Mouse (Mus musculus) kidney, embryonic 14.5 days (tissue): Measurements from ENCODE around the gene Dyrk2. TPM values are rescaled to one million over a fixed set of nuclear protein-coding genes. Genes with fewer than 3 reads are reported as not detected.

Experiments
- ATAC-seq: fragments of 200-750 bp; cut with Nextera tagmentation; 2 replicates; pipeline ENCODE4 v1.8.0; 2017; ENCODE audit warnings: moderate number of reproducible peaks, mild to moderate bottlenecking, moderate TSS enrichment, moderate library complexity; ENCODE audit not compliant: low FRiP score, low TSS enrichment
- H3K27ac ChIP-seq: fragments of 300-500 bp; sonication (generic); 2 replicates; pipeline ENCODE4 v1.5.1; 2014; ENCODE audit warnings: low read depth, mild to moderate bottlenecking, low read length, moderate library complexity, mixed read lengths
- H3K27me3 ChIP-seq: fragments of 300-500 bp; sonication (generic); 2 replicates; pipeline ENCODE4 v1.6.1; 2014; ENCODE audit warnings: mild to moderate bottlenecking, low read length; ENCODE audit not compliant: control insufficient read depth, insufficient read depth
- H3K36me3 ChIP-seq: fragments of 300-500 bp; sonication (generic); 2 replicates; pipeline ENCODE4 v1.6.1; 2014; ENCODE audit warnings: low read length, mixed read lengths; ENCODE audit not compliant: control insufficient read depth, insufficient read depth
- H3K4me1 ChIP-seq: fragments of 300-500 bp; sonication (generic); 2 replicates; pipeline ENCODE4 v1.6.1; 2014; ENCODE audit warnings: low read length, mixed read lengths; ENCODE audit not compliant: control insufficient read depth, insufficient read depth
- H3K4me2 ChIP-seq: fragments of 300-500 bp; sonication (generic); replicated peaks from 2 replicates; pipeline ENCODE4 v1.6.1; 2014; ENCODE audit warnings: low read depth, mild to moderate bottlenecking, low read length
- H3K4me3 ChIP-seq: fragments of 300-500 bp; sonication (generic); 2 replicates; pipeline ENCODE4 v1.5.1; 2014; ENCODE audit warnings: mild to moderate bottlenecking, low read length
- H3K9ac ChIP-seq: fragments of 300-500 bp; sonication (generic); 2 replicates; pipeline ENCODE4 v1.6.1; 2014; ENCODE audit warnings: low read depth, mild to moderate bottlenecking, low read length, moderate library complexity
- H3K9me3 ChIP-seq: fragments of 300-500 bp; sonication (generic); 2 replicates; pipeline ENCODE4 v1.6.1; 2016; ENCODE audit warnings: low read length; ENCODE audit not compliant: control insufficient read depth
- WGBS: fragments of 180-500 bp; shearing (Covaris S2); extraction: QIAGEN DNeasy Blood & Tissue Kit; methylation state at CpG from one replicate; pipeline ENCODE4 v1.1.7; 2014; 5-methylcytosine and 5-hydroxymethylcytosine counted together
- polyA plus RNA-seq: library from polyadenylated mRNA; unstranded; fragments of >200 nt; fragmentation: Nextera tagmentation; extraction: Ambion mirVana; gene quantifications from 2 replicates; pipeline ENCODE4 v1.2.1, GENCODE M21; 2014

Gene Dyrk2
- polyA plus RNA-seq, 1 experiment from 2014 or later = 12.3 TPM

DNA sequence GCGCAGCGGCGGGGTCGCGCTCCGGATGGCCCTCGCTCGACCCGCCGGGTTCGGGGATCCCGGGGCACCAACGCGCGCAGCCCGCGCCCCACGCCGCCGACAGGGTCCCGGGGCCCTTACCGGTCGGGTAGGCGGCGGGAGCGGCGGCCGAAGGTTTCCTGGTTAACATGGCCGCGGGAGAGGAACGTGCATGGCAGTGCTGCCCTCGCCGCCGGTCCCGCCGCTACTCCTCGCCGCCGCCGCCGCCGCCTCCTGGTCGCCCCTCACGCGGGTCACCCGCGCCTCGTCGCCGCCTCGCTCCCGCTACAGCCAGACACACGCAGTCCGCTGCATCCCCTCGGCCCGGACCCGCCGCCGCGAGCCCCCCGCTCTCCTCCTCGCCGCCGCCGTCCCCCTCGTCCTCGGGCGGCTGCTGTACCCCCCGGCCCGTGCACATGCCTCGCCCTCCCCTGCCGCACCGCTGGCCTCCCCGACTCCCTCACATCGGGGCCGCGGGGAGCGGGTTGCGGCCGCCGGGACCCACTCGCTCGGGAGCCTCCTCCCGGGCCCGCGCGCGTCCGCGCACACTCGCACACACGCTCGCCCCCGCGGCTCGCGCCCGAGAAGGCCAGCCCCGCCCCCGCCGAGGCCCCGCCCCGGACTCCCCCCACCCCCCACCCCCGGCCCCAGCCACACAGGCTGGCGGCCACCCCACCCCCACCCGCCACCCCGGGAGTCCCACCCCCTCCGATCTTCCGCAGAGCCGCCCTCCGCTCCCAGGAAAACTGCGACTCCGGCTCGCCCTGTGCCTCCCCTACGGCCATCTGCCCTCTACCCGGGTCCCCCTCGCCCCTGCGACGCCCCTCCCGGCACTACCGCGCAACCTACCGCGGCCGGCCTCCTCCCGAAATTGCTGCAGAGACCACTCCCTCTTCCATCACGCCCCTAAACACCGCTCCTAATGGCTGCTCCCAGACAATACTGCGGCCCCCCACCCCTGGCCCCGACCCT is 1.1 kb downstream of the Dyrk2 start:
- Histone ChIP-seq H3K4me1 (peaks cover 19% of the 10 kb centered on the region), H3K9me3 (no peaks in the 10 kb centered on the region), H3K4me3 (peak overlapping the region; percentile 94), H3K4me2 (peak overlapping the region; percentile 83), H3K27ac (peak overlapping the region; percentile 97), H3K27me3 (no peaks in the 10 kb centered on the region), H3K36me3 (peaks cover 9% of the 10 kb centered on the region; the same call in 1 of the 2 replicates), H3K9ac (peak overlapping the region; percentile 98)
- peak; percentile 88 for ATAC-seq
- WGBS = under 1% methylated on average over 79 of the region's 130 CpGs

DNA sequence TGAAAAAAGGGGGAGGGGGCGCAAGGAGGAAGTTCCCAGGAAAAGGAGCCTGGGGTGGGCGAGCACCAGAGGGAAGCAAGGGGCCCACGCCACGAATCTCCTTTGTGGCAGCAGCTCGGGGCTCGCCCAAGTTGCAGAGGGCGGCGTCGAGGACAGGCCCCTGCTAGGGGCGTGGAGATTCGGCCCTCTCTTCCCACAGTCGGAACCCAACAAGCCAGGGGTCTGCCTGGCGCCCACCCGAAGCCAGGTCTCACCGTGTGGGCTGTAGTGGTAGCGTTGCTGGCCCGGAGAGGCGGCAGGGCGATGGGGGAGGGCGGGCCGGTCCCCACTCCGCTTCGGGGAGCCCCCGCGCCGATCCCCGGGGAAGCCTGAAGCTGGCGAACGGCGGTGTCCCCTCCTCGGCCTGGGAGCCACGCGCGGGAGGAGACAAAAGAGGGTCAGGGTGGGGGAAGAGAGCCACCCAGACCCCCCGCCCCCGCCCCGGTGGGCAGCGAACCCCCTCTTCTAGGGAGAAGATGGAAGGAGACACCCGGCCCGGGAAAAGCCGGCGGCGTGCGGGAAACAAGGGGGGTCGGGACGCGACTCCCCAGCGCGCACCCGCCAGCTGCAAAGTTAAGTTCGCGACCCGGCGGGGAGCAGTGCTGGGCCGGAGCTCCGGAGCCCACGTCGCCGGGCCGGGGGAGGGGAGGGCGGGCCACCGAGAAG is 2.0 kb downstream of the Dyrk2 start:
- H3K4me2 ChIP-seq = peak overlapping the region; percentile 83
- H3K9ac ChIP-seq = peak overlapping the region; percentile 98
- no peaks in the 10 kb centered on the region for H3K9me3 ChIP-seq
- peak overlapping the region; percentile 94 for H3K4me3 ChIP-seq
- H3K36me3 ChIP-seq = peaks cover 9% of the 10 kb centered on the region; the same call in 1 of the 2 replicates
- no peaks in the 10 kb centered on the region for H3K27me3 ChIP-seq
- peak overlapping the region; percentile 97 for H3K27ac ChIP-seq
- under 1% methylated on average over 48 of the region's 62 CpGs for WGBS
- peak; percentile 41 for ATAC-seq
- H3K4me1 ChIP-seq = peaks cover 19% of the 10 kb centered on the region

DNA sequence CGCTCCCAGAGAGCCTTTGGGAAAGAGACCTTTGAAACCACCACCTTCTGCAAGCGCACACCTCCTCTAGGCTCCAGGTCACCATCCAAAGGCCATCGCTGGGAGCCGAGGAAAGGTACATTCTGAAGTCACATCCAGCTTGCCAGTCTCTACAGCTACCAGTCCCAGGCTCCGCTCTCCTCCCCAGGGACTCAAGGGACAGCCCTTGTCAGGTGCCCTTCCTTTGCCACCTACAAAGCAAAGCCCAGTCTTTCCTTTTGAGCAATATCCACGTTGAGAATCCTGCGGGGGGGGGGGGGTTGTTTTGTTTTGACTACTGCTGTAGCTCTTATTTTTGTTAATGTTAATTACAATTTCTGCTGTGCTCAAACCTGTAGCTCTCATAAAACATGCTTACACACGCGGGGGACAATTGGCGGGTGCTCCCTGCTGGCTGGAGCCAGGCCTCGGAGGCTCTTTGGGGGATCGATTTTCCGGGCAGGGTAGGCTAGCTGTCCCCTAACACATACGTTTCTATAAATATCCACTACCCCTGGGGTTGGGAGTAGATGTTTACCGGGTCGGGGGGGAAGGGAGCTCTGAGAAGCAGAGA is 2.6 kb downstream of the Dyrk2 start:
- Histone ChIP-seq H3K4me1 (peaks cover 19% of the 10 kb centered on the region), H3K4me2 (peak overlapping the region; percentile 83), H3K4me3 (peak overlapping the region; percentile 94), H3K27me3 (no peaks in the 10 kb centered on the region), H3K9ac (peak overlapping the region; percentile 98), H3K36me3 (peaks cover 12% of the 10 kb centered on the region), H3K27ac (peak overlapping the region; percentile 97; the same call in 1 of the 2 replicates), H3K9me3 (no peaks in the 10 kb centered on the region)
- 8% methylated on average over 16 of the region's 16 CpGs for WGBS
- no peak for ATAC-seq

DNA sequence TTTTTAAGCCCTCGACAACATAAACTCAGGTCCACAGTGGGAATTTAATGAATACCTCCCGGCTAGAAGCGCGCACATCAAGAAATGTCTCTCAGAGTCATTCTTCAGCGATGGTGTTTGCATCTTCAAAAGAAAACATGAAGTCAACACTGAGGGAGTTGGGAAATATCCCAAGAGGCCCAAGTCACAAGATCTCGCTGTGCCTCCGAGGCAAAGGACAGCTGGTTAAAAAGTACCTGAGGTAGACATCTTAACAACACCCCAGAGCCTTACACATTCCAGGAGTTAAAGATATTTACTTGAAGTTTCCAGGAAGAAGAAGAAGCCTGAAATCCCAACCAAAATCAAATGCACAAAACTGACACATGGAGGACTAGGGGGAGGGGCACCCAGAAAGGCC is 5.0 kb downstream of the Dyrk2 start:
- Histone ChIP-seq H3K27ac (no peak overlapping the region), H3K4me3 (no peak overlapping the region), H3K9me3 (peaks cover 9% of the 10 kb centered on the region; the same call in 1 of the 2 replicates), H3K4me2 (no peak overlapping the region), H3K27me3 (no peaks in the 10 kb centered on the region), H3K36me3 (peaks cover 35% of the 10 kb centered on the region), H3K9ac (no peak overlapping the region), H3K4me1 (peaks cover 19% of the 10 kb centered on the region)
- WGBS = 81% methylated on average over 7 of the region's 7 CpGs
- no peak for ATAC-seq

DNA sequence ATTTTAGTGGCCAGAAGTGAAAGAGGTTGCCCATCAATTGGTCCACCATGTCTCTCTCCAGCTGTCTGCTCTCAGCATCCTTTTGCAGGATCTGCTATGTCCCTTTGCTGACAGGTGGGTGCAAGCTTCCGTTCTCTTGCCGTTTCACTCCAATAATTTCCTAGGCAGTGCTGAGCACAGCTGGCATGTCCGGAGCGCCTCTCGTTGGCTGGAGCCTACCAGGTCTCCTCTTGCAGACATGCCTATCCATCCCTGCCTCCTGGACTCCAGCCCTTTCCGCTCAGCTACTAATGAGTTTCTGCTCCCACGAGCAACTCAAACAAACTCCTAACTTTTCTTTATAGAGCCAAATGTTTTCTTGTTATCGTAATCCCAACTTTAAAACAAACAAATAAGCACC is 6.4 kb downstream of the Dyrk2 start:
- Histone ChIP-seq H3K9ac (no peak overlapping the region), H3K4me1 (peaks cover 19% of the 10 kb centered on the region), H3K4me3 (no peak overlapping the region), H3K27ac (no peak overlapping the region), H3K4me2 (no peak overlapping the region), H3K27me3 (no peaks in the 10 kb centered on the region), H3K36me3 (peaks cover 48% of the 10 kb centered on the region), H3K9me3 (peaks cover 14% of the 10 kb centered on the region; the same call in 1 of the 2 replicates)
- 47% methylated on average over 8 of the region's 8 CpGs for WGBS
- no peak for ATAC-seq

DNA sequence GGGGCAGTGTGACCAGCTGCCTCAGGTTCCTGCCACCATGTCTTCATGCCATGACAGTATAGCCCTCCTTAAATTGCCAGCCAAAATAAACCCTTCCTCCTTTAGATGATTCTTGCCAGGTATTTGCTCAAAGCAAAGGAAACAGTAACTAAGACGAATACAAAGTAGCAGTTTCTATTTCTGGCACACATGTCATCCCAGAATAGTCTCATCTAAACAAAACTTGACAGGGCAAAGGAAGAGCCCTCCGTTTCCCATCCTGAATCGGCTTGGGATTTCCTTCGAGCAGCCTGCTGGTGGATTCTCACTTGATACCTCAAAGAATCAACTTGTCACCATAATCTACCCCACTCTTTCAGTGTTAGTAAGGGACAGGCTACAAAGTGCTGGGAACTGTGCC is 7.8 kb downstream of the Dyrk2 start:
- WGBS = 81% methylated on average over 4 of the region's 4 CpGs
- no peaks in the 10 kb centered on the region for H3K27me3 ChIP-seq
- H3K9ac ChIP-seq = no peak overlapping the region
- H3K9me3 ChIP-seq = peaks cover 14% of the 10 kb centered on the region; the same call in 1 of the 2 replicates
- peaks cover 56% of the 10 kb centered on the region for H3K36me3 ChIP-seq
- H3K4me3 ChIP-seq = no peak overlapping the region
- H3K4me1 ChIP-seq = peaks cover 18% of the 10 kb centered on the region
- no peak overlapping the region for H3K27ac ChIP-seq
- no peak overlapping the region for H3K4me2 ChIP-seq
- ATAC-seq = no peak

DNA sequence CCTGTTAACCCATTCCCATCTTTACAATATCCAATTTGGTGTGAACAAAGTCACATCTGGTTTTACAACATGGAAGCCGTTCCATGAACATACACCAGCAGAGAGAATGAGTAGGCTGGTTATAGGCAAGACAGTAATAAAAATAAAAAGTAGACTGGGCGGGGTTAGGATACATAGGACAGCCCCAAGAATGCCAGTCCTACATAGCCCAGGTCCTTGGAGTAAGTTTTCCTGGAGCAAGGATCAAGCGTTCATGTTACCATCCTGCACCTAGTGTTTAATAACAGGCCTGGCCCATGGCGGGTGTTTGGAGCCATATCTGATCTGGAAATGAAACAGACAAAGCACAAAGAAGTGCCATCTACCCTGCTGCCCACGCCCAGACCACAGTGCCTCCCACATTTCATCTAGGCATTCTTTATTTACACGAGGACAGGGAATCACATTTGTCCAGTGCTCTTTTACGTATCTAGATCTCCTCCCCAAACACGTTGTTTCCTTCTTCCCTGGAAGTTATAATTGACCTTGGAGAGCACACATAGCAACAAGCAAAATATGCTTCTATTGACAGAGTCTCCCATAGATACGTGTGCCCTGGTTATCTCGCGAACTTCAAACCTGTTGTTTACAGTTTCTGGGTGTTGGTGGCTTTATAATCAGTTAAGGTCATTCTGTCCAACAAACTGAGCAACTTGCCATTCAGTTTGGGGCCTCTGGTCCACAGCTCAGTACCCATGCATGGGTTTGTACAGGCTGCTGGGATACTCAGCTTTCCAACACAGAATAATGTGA is 8.6 kb downstream of the Dyrk2 start:
- ATAC-seq = no peak
- H3K4me1 ChIP-seq = peaks cover 10% of the 10 kb centered on the region
- H3K4me2 ChIP-seq = no peak overlapping the region
- H3K4me3 ChIP-seq = no peak overlapping the region
- no peak overlapping the region for H3K27ac ChIP-seq
- H3K9ac ChIP-seq = no peak overlapping the region
- peaks cover 14% of the 10 kb centered on the region; the same call in 1 of the 2 replicates for H3K9me3 ChIP-seq
- 91% methylated on average over 11 of the region's 11 CpGs for WGBS
- no peaks in the 10 kb centered on the region for H3K27me3 ChIP-seq
- H3K36me3 ChIP-seq = peaks cover 64% of the 10 kb centered on the region

DNA sequence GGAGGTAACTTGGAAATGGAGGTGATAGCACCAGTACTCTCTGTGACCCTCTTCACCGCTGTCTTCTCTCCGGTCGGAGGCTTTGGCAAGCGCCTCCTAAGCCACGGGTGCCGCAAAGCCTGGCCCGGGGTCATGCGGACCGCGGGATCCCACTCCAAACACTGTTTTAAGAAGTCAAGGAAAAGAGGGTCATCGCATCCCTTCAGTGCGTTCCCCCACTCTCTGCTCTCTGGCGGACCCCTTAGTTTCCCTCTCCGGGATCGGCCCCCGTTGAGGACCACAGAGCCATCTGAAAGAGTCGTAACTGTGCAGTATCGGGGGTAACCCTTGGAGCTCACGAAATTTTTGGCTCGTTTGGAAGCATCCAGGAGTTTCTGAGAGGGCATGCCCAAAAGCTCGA is 10.4 kb downstream of the Dyrk2 start:
- no peaks in the 10 kb centered on the region for H3K4me1 ChIP-seq
- no peak overlapping the region for H3K4me3 ChIP-seq
- H3K9me3 ChIP-seq = peaks cover 14% of the 10 kb centered on the region; the same call in 1 of the 2 replicates
- no peak overlapping the region for H3K4me2 ChIP-seq
- no peaks in the 10 kb centered on the region for H3K27me3 ChIP-seq
- no peak for ATAC-seq
- no peak overlapping the region for H3K9ac ChIP-seq
- no peak overlapping the region for H3K27ac ChIP-seq
- peaks cover 59% of the 10 kb centered on the region for H3K36me3 ChIP-seq
- 96% methylated on average over 21 of the region's 21 CpGs for WGBS
